Mouse (Mus musculus): ENCODE measurements around the gene Slc22a14. TPM values are rescaled to one million over a fixed set of nuclear protein-coding genes. Genes with fewer than 3 reads are reported as not detected.
A peak's percentile ranks its signal among the peaks of the same experiment; 100 is the strongest.
"Not testable (repeated sequence)": the region's sequence is repeated elsewhere in the genome, so short reads cannot be mapped to it uniquely, and the experiment has no call there.

Slc22a14 gene
- total RNA-seq, 4 experiments from 2014 or later = 0.20 TPM; not detected in 3

- DNase-seq (ENCODE audit: low spot score in 2 of 2) = no peak
Measured at GRCm38 (mm10) chr9:119323260-119323645, 42.1 kb downstream of the Slc22a14 start.

GRCm38 (mm10) chr9:119322289-119323259 is 42.8 kb downstream of the Slc22a14 start, which contains the start of gene Oxsr1:
Gene Oxsr1, minus strand, starts transcription at chr9:119322427.
- DNase-seq (ENCODE audit: low spot score in 2 of 2) = peak; percentile 99 to 100

- no peak for DNase-seq (ENCODE audit: low spot score in 2 of 2)
Measured at GRCm38 (mm10) chr9:119321392-119322229, 43.7 kb downstream of the Slc22a14 start.

GRCm38 (mm10) chr9:119320946-119321345 is 44.4 kb downstream of the Slc22a14 start:
- DNase-seq (ENCODE audit: low spot score in 2 of 2) = no peak

- DNase-seq (ENCODE audit: low spot score in 2 of 2) = no peak
Measured at GRCm38 (mm10) chr9:119320446-119320845, 44.9 kb downstream of the Slc22a14 start.

GRCm38 (mm10) chr9:119318891-119319290 is 46.5 kb downstream of the Slc22a14 start:
- no peak for DNase-seq (ENCODE audit: low spot score in 2 of 2)

- DNase-seq (ENCODE audit: low spot score in 2 of 2) = no peak
Measured at GRCm38 (mm10) chr9:119313096-119313495, 52.3 kb downstream of the Slc22a14 start.

- no peak for DNase-seq (ENCODE audit: low spot score in 2 of 2)
Measured at GRCm38 (mm10) chr9:119309067-119309466, 56.3 kb downstream of the Slc22a14 start.

- no peak for DNase-seq (ENCODE audit: low spot score in 2 of 2)
Measured at GRCm38 (mm10) chr9:119305863-119306262, 59.5 kb downstream of the Slc22a14 start.

- DNase-seq (ENCODE audit: low spot score in 2 of 2) = no peak
Measured at GRCm38 (mm10) chr9:119298563-119298962, 66.8 kb downstream of the Slc22a14 start.

- DNase-seq (ENCODE audit: low spot score in 2 of 2) = no peak
Measured at GRCm38 (mm10) chr9:119297696-119298095, 67.7 kb downstream of the Slc22a14 start.

- DNase-seq (ENCODE audit: low spot score in 2 of 2) = no peak
Measured at GRCm38 (mm10) chr9:119290791-119291190, 74.6 kb downstream of the Slc22a14 start.

GRCm38 (mm10) chr9:119280894-119281682 is 84.3 kb downstream of the Slc22a14 start:
- no peak for DNase-seq (ENCODE audit: low spot score in 2 of 2)

GRCm38 (mm10) chr9:119278031-119278430 is 87.3 kb downstream of the Slc22a14 start:
- no peak for DNase-seq (ENCODE audit: low spot score in 2 of 2)

GRCm38 (mm10) chr9:119276321-119276720 is 89.0 kb downstream of the Slc22a14 start:
- DNase-seq (ENCODE audit: low spot score in 2 of 2) = no peak

GRCm38 (mm10) chr9:119274814-119275213 is 90.5 kb downstream of the Slc22a14 start:
- not testable (repeated sequence) for DNase-seq (ENCODE audit: low spot score in 2 of 2)

GRCm38 (mm10) chr9:119271496-119271895 is 93.9 kb downstream of the Slc22a14 start:
- DNase-seq (ENCODE audit: low spot score in 2 of 2) = no peak

- DNase-seq (ENCODE audit: low spot score in 2 of 2) = no peak
Measured at GRCm38 (mm10) chr9:119268588-119269145, 96.7 kb downstream of the Slc22a14 start.

- no peak for DNase-seq (ENCODE audit: low spot score in 2 of 2)
Measured at GRCm38 (mm10) chr9:119268120-119268519, 97.2 kb downstream of the Slc22a14 start.

GRCm38 (mm10) chr9:119266121-119266395 is 99.3 kb downstream of the Slc22a14 start:
- not testable (repeated sequence) for DNase-seq (ENCODE audit: low spot score in 2 of 2)
